Mouse (Mus musculus) MEL (cell line): ENCODE measurements around the gene Grin2b. TPM values are rescaled to one million over a fixed set of nuclear protein-coding genes. Genes with fewer than 3 reads are reported as not detected.

Experiments
- DNase-seq: peaks from one replicate; pipeline ENCODE4 v3.0.0; 2011; ENCODE audit warnings: low read depth, low spot score
- H3K27ac ChIP-seq: 2 replicates; pipeline ENCODE4 v1.5.1; 2012; ENCODE audit warnings: low read depth, mild to moderate bottlenecking, control low read depth, low read length, moderate library complexity; ENCODE audit not compliant: control insufficient read depth
- H3K27me3 ChIP-seq, 2 experiments: fragments of 150-350 bp in 1 of 2; sonication (generic) in 1 of 2; 2 replicates each; pipeline ENCODE4 v1.6.1; 2012; ENCODE audit warnings: low read length in 2 of 2, mild to moderate bottlenecking in 2 of 2, improper control_type of control experiment in 1 of 2, moderate library complexity in 1 of 2; ENCODE audit not compliant: insufficient read depth in 2 of 2, control insufficient read depth in 1 of 2
- H3K36me3 ChIP-seq, 2 experiments: 2 replicates each; pipeline ENCODE4 v1.6.1; 2012 to 2014; ENCODE audit warnings: low read length in 2 of 2, improper control_type of control experiment in 1 of 2, inconsistent platforms in 1 of 2, mild to moderate bottlenecking in 1 of 2; ENCODE audit not compliant: insufficient read depth in 2 of 2, control insufficient read depth in 1 of 2
- H3K4me1 ChIP-seq, 2 experiments: fragments of 150-350 bp in 1 of 2; sonication (generic) in 1 of 2; 2 replicates each; pipeline ENCODE4 v1.6.1; 2012; ENCODE audit warnings: low read length in 2 of 2, improper control_type of control experiment in 1 of 2, mild to moderate bottlenecking in 1 of 2; ENCODE audit not compliant: insufficient read depth in 2 of 2, control insufficient read depth in 1 of 2
- H3K4me3 ChIP-seq, 2 experiments: fragments of 150-350 bp in 1 of 2; sonication (generic) in 1 of 2; 2 replicates each; pipeline ENCODE4 v1.5.1; 2012; ENCODE audit warnings: low read depth in 2 of 2, low read length in 2 of 2, mild to moderate bottlenecking in 2 of 2, moderate library complexity in 2 of 2, control low read depth in 1 of 2, improper control_type of control experiment in 1 of 2; ENCODE audit not compliant: control insufficient read depth in 1 of 2, insufficient read depth in 1 of 2
- H3K79me2 ChIP-seq: 2 replicates; pipeline ENCODE4 v1.6.1; 2012; ENCODE audit warnings: mild to moderate bottlenecking, low read length, moderate library complexity; ENCODE audit not compliant: control insufficient read depth, poor library complexity, insufficient read depth
- H3K9ac ChIP-seq: 2 replicates; pipeline ENCODE4 v1.6.1; 2012; ENCODE audit warnings: low read depth, mild to moderate bottlenecking, control low read depth, low read length, moderate library complexity; ENCODE audit not compliant: control insufficient read depth, poor library complexity, severe bottlenecking
- H3K9me3 ChIP-seq: fragments of 150-350 bp; sonication (generic); replicated peaks from 2 replicates; pipeline ENCODE4 v1.6.1; 2012; ENCODE audit warnings: mild to moderate bottlenecking, low read length, improper control_type of control experiment, moderate library complexity; ENCODE audit not compliant: insufficient read depth
- BHLHE40 ChIP-seq: IDR thresholded peaks from 2 replicates; pipeline ENCODE4 v1.6.1; 2012; ENCODE audit warnings: low read depth, mild to moderate bottlenecking, inconsistent platforms, low read length, improper control_type of control experiment, borderline replicate concordance
- CHD1 ChIP-seq: IDR thresholded peaks from 2 replicates; pipeline ENCODE4 v1.6.1; 2012; ENCODE audit warnings: low read depth, mild to moderate bottlenecking, inconsistent platforms, low read length, improper control_type of control experiment
- CTCF ChIP-seq, 3 experiments: IDR thresholded peaks in 2 of 3; conservative IDR thresholded peaks in 1 of 3; 2 replicates each; pipeline ENCODE4 v1.5.1; 2011 to 2012; ENCODE audit warnings: low read length in 3 of 3, low read depth in 2 of 3, mild to moderate bottlenecking in 2 of 3, improper control_type of control experiment in 1 of 3, inconsistent platforms in 1 of 3, mixed read lengths in 1 of 3, moderate library complexity in 1 of 3; ENCODE audit not compliant: control insufficient read depth in 1 of 3, insufficient read depth in 1 of 3, poor library complexity in 1 of 3, severe bottlenecking in 1 of 3
- E2F4 ChIP-seq: IDR thresholded peaks from 2 replicates; pipeline ENCODE4 v1.6.1; 2011; ENCODE audit warnings: low read depth, low read length, improper control_type of control experiment, borderline replicate concordance
- ELF1 ChIP-seq: IDR thresholded peaks from 2 replicates; pipeline ENCODE4 v1.6.1; 2014; ENCODE audit warnings: low read depth, mild to moderate bottlenecking, inconsistent platforms, low read length, improper control_type of control experiment, moderate library complexity
- ETS1 ChIP-seq: IDR thresholded peaks from 2 replicates; pipeline ENCODE4 v1.6.1; 2012; ENCODE audit warnings: low read depth, mild to moderate bottlenecking, inconsistent platforms, low read length, improper control_type of control experiment, moderate library complexity
- HCFC1 ChIP-seq: IDR thresholded peaks from 2 replicates; pipeline ENCODE4 v1.6.1; 2012; ENCODE audit warnings: low read depth, mild to moderate bottlenecking, inconsistent platforms, low read length, improper control_type of control experiment, moderate library complexity
- KAT2A ChIP-seq: conservative IDR thresholded peaks from 2 replicates; pipeline ENCODE4 v1.6.1; 2012; ENCODE audit warnings: low read depth, low read length, improper control_type of control experiment, inconsistent platforms
- MAFK ChIP-seq: IDR thresholded peaks from 2 replicates; pipeline ENCODE4 v1.6.1; 2011; ENCODE audit warnings: low read depth, mild to moderate bottlenecking, low read length, improper control_type of control experiment, borderline replicate concordance
- MAX ChIP-seq: IDR thresholded peaks from 2 replicates; pipeline ENCODE4 v1.6.1; 2011; ENCODE audit warnings: low read length, improper control_type of control experiment
- MYB ChIP-seq: IDR thresholded peaks from 2 replicates; pipeline ENCODE4 v1.6.1; 2011; ENCODE audit warnings: mild to moderate bottlenecking, low read depth, low read length, improper control_type of control experiment
- MYC ChIP-seq: IDR thresholded peaks from 2 replicates; pipeline ENCODE4 v1.6.1; 2011; ENCODE audit warnings: low read depth, mild to moderate bottlenecking, low read length, improper control_type of control experiment, moderate library complexity
- NELFE ChIP-seq: IDR thresholded peaks from 2 replicates; pipeline ENCODE4 v1.6.1; 2011; ENCODE audit warnings: low read depth, low read length, improper control_type of control experiment
- NRF1 ChIP-seq: IDR thresholded peaks from 2 replicates; pipeline ENCODE4 v1.6.1; 2014; ENCODE audit warnings: low read depth, mild to moderate bottlenecking, inconsistent platforms, low read length, improper control_type of control experiment, moderate library complexity; ENCODE audit not compliant: poor library complexity, insufficient read depth, severe bottlenecking
- POLR2AphosphoS2 ChIP-seq: IDR thresholded peaks from 2 replicates; pipeline ENCODE4 v1.6.1; 2011; ENCODE audit warnings: low read length, improper control_type of control experiment
- RAD21 ChIP-seq: IDR thresholded peaks from 2 replicates; pipeline ENCODE4 v1.6.1; 2011; ENCODE audit warnings: mild to moderate bottlenecking, low read depth, low read length, improper control_type of control experiment
- RCOR1 ChIP-seq: IDR thresholded peaks from 2 replicates; pipeline ENCODE4 v1.6.1; 2012; ENCODE audit warnings: low read depth, mild to moderate bottlenecking, inconsistent platforms, low read length, improper control_type of control experiment
- SIN3A ChIP-seq: IDR thresholded peaks from 2 replicates; pipeline ENCODE4 v1.6.1; 2012; ENCODE audit warnings: low read length, improper control_type of control experiment, inconsistent platforms
- SMC3 ChIP-seq: IDR thresholded peaks from 2 replicates; pipeline ENCODE4 v1.6.1; 2011; ENCODE audit warnings: low read depth, low read length, improper control_type of control experiment
- TAL1 ChIP-seq: IDR thresholded peaks from 2 replicates; pipeline ENCODE4 v1.6.1; 2012; ENCODE audit warnings: mild to moderate bottlenecking, inconsistent platforms, low read length, moderate library complexity, mixed read lengths
- TBP ChIP-seq: IDR thresholded peaks from 2 replicates; pipeline ENCODE4 v1.8.0; 2011; ENCODE audit warnings: low read depth, low read length, improper control_type of control experiment
- UBTF ChIP-seq: IDR thresholded peaks from 2 replicates; pipeline ENCODE4 v1.6.1; 2012; ENCODE audit warnings: low read depth, mild to moderate bottlenecking, inconsistent platforms, low read length, improper control_type of control experiment, moderate library complexity, borderline replicate concordance; ENCODE audit not compliant: insufficient read depth
- USF1 ChIP-seq: IDR thresholded peaks from 2 replicates; pipeline ENCODE4 v1.6.1; 2014; ENCODE audit warnings: low read depth, mild to moderate bottlenecking, inconsistent platforms, low read length, improper control_type of control experiment, moderate library complexity
- USF2 ChIP-seq, 2 experiments: IDR thresholded peaks; 2 replicates each; pipeline ENCODE4 v1.6.1; 2011 to 2012; ENCODE audit warnings: improper control_type of control experiment in 2 of 2, low read length in 2 of 2, borderline replicate concordance in 1 of 2, inconsistent platforms in 1 of 2, low read depth in 1 of 2, mild to moderate bottlenecking in 1 of 2; ENCODE audit not compliant: insufficient read depth in 1 of 2
- ZC3H11A ChIP-seq: IDR thresholded peaks from 2 replicates; pipeline ENCODE4 v1.6.1; 2012; ENCODE audit warnings: low read depth, mild to moderate bottlenecking, inconsistent platforms, low read length, improper control_type of control experiment
- ZKSCAN1 ChIP-seq: IDR thresholded peaks from 2 replicates; pipeline ENCODE4 v1.6.1; 2012; ENCODE audit warnings: low read depth, mild to moderate bottlenecking, inconsistent platforms, low read length, improper control_type of control experiment, moderate library complexity
- ZMIZ1 ChIP-seq: IDR thresholded peaks from 2 replicates; pipeline ENCODE4 v1.6.1; 2012; ENCODE audit warnings: low read depth, mild to moderate bottlenecking, inconsistent platforms, low read length, improper control_type of control experiment, moderate library complexity
- ZNF384 ChIP-seq: IDR thresholded peaks from 2 replicates; pipeline ENCODE4 v1.6.1; 2012; ENCODE audit warnings: low read depth, mild to moderate bottlenecking, inconsistent platforms, low read length, improper control_type of control experiment
- polyA plus RNA-seq, 2 experiments: library from polyadenylated mRNA; stranded (reverse) in 1 of 2; unstranded in 1 of 2; fragments of >175 nt in 1 of 2; fragments of >200 nt in 1 of 2; gene quantifications; 2 replicates each; pipeline versions ENCODE4 v1.2.1 to v1.2.4; 2012; ENCODE audit warnings: low replicate concordance in 2 of 2, low read depth in 1 of 2; ENCODE audit not compliant: insufficient read length in 2 of 2, insufficient read depth in 1 of 2, missing spikeins in 1 of 2
- total RNA-seq: library from RNA; depleted of rRNA; stranded (reverse); fragments of 300-350 nt; gene quantifications from 2 replicates; pipeline ENCODE4 v1.2.3, GENCODE M21; 2012

The Grin2b gene
- total and polyA plus RNA-seq, 3 experiments = not detected

- Histone ChIP-seq H3K36me3 (no peaks in the 10 kb centered on the region), H3K9ac (no peak overlapping the region), H3K4me3 (no peak overlapping the region), H3K9me3 (no peaks in the 10 kb centered on the region), H3K79me2 (no peaks in the 10 kb centered on the region), H3K27ac (no peak overlapping the region), H3K27me3 (no peaks in the 10 kb centered on the region), H3K4me1 (no peaks in the 10 kb centered on the region)
- TF ChIP-seq ELF1 = no peak
- no peak for TF ChIP-seq ZMIZ1
- no peak for TF ChIP-seq SIN3A
- TF ChIP-seq ZKSCAN1 = no peak
- no peak for TF ChIP-seq MAX
- TF ChIP-seq SMC3 = no peak
- no peak for TF ChIP-seq TBP
- TF ChIP-seq ETS1 = no peak
- TF ChIP-seq ZC3H11A = no peak
- TF ChIP-seq E2F4 = no peak
- no peak for TF ChIP-seq RCOR1
- TF ChIP-seq TAL1 = no peak
- TF ChIP-seq UBTF = no peak
- no peak for TF ChIP-seq CTCF (IDR thresholded peaks at IDR 0.05 in 2 of 3, conservative IDR thresholded peaks at IDR 0.05 in 1 of 3; ENCODE audit: control insufficient read depth in 1 of 3, insufficient read depth in 1 of 3, low read depth in 2 of 3, low read length in 3 of 3, poor library complexity in 1 of 3, severe bottlenecking in 1 of 3)
- TF ChIP-seq HCFC1 = no peak
- DNase-seq = no peak
Observed at GRCm38 (mm10) chr6:135951666-135952065, 221.6 kb downstream of the Grin2b start.

DNA sequence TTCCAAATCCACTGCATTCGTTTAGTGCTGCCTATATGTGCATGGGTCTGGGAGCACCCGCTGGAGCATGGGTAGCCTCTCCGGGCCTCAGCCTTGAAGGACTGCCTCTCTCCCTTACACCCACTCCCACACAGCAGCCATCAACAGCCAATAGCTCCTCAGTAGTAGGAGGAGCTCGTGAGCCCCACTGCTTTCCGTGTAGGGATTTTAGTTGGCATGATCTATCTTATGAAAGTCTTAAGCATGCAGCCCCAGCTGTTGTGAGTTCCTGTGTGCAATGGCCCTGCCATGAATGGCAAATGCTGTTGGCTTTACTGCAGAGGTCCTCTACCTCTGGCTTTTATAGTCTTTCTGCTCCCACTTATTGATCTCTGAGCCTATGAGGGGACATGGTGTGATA lies 227.8 kb downstream of the Grin2b start:
- Histone ChIP-seq H3K9me3 (no peaks in the 10 kb centered on the region), H3K9ac (no peak overlapping the region), H3K27ac (no peak overlapping the region), H3K36me3 (no peaks in the 10 kb centered on the region), H3K4me3 (no peak overlapping the region), H3K4me1 (no peaks in the 10 kb centered on the region), H3K27me3 (no peaks in the 10 kb centered on the region), H3K79me2 (no peaks in the 10 kb centered on the region)
- no peak for TF ChIP-seq NRF1
- TF ChIP-seq MYB = no peak
- TF ChIP-seq CHD1 = no peak
- no peak for TF ChIP-seq SMC3
- no peak for TF ChIP-seq RCOR1
- no peak for TF ChIP-seq RAD21
- no peak for TF ChIP-seq KAT2A
- TF ChIP-seq POLR2AphosphoS2 = no peak
- TF ChIP-seq ZKSCAN1 = no peak
- TF ChIP-seq NELFE = no peak
- no peak for TF ChIP-seq ZMIZ1
- TF ChIP-seq BHLHE40 = no peak
- no peak for TF ChIP-seq USF2 (IDR thresholded peaks at IDR 0.05; ENCODE audit: borderline replicate concordance in 1 of 2, insufficient read depth in 1 of 2, low read depth in 1 of 2, low read length in 2 of 2)
- TF ChIP-seq ZNF384 = no peak
- TF ChIP-seq ZC3H11A = no peak
- no peak for TF ChIP-seq MYC
- TF ChIP-seq USF1 = no peak
- TF ChIP-seq ETS1 = no peak
- no peak for TF ChIP-seq SIN3A
- TF ChIP-seq MAFK = no peak
- no peak for DNase-seq
